In the genomic region with DNA sequence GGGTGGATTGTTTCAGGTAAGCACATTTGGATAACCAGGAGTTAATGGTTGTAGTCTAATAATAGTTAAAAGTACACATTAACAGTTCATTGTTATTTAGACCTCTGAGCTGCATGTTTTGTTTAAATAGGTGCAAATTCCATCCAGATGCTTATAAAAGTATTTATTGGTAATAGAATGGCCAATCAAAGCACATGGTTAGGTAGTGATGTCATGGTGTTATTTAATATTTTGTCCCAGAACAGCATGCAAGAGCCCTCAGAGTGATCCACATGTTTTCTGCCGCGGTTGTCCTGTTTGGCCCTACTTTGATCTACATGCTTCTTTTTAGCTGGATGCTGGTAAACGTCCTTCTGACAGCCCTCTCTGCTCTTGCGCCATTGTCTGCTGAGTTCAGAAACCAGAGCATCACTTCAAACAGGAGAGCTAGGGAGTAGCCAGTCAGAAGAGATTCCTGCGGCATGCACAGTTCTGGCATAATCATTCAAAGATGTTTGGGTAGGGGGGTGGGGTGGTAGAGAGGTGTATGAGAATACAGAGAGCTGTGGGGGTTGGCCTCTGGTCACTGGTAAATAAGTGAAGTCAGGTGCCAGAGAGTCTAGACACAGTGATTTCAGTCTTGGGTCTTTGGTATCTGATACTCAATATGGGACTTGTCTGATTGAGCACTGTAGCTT, we compare ENCODE assay signal across 22 mouse cellular contexts.
DNase-seq lines count a peak whose midpoint lies in the region; ATAC-seq and TF ChIP-seq lines count a peak whose summit lies in the region.
"Had no signal": no experiment of that assay in that cellular context is flagged by ENCODE, and none has a peak within 500 bp of the region (broad histone marks: within the 10 kb centered on the region; RNA-seq: fewer than 3 reads in every experiment).

No protein-coding gene starts in this region.

- no peak overlapping the region for H3K4me2 ChIP-seq in forebrain, embryonic 13.5 days
- H3K4me2 ChIP-seq in forebrain, embryonic 14.5 days (ENCODE audit: low read length), result no peak overlapping the region
- H3K4me2 ChIP-seq in midbrain, embryonic 15.5 days, result no peak overlapping the region
- H3K4me2 ChIP-seq in midbrain, postnatal 0 days (ENCODE audit: low read depth, low read length, poor library complexity, severe bottlenecking), result no peak overlapping the region
- H3K4me2 ChIP-seq: embryonic facial prominence, embryonic 15.5 days; heart, embryonic 11.5 days; limb, embryonic 15.5 days; midbrain, embryonic 12.5 days had no signal

- H3K27me3 ChIP-seq in forebrain, embryonic 13.5 days, result no peaks in the 10 kb centered on the region
- no peaks in the 10 kb centered on the region for H3K27me3 ChIP-seq in forebrain, embryonic 14.5 days (replicated peaks; ENCODE audit: control insufficient read depth, insufficient read depth, low read length)
- no peaks in the 10 kb centered on the region for H3K27me3 ChIP-seq in midbrain, embryonic 15.5 days (replicated peaks)
- no peaks in the 10 kb centered on the region for H3K27me3 ChIP-seq in midbrain, postnatal 0 days (ENCODE audit: insufficient read depth, low read length)
- H3K27me3 ChIP-seq: CH12.LX; embryonic facial prominence, embryonic 15.5 days; limb, embryonic 15.5 days; midbrain, embryonic 12.5 days had no signal

- no peak overlapping the region for H3K9ac ChIP-seq in forebrain, embryonic 13.5 days
- H3K9ac ChIP-seq in forebrain, embryonic 14.5 days (ENCODE audit: low read length), result no peak overlapping the region
- H3K9ac ChIP-seq in midbrain, embryonic 15.5 days, result no peak overlapping the region
- no peak overlapping the region for H3K9ac ChIP-seq in midbrain, postnatal 0 days (replicated peaks; ENCODE audit: low read length, poor library complexity, severe bottlenecking)
- H3K9ac ChIP-seq: embryonic facial prominence, embryonic 15.5 days; limb, embryonic 15.5 days; liver, postnatal 0 days; midbrain, embryonic 12.5 days had no signal

- H3K36me3 ChIP-seq in forebrain, embryonic 13.5 days (ENCODE audit: poor library complexity, severe bottlenecking), result peaks cover 25% of the 10 kb centered on the region
- peaks cover 19% of the 10 kb centered on the region for H3K36me3 ChIP-seq in forebrain, embryonic 14.5 days (ENCODE audit: control insufficient read depth, insufficient read depth, low read length)
- peaks cover 12% of the 10 kb centered on the region for H3K36me3 ChIP-seq in midbrain, embryonic 15.5 days (replicated peaks)
- peaks cover 19% of the 10 kb centered on the region for H3K36me3 ChIP-seq in midbrain, postnatal 0 days (ENCODE audit: insufficient read depth, low read length)

- no peak for DNase-seq in forebrain, embryonic 14.5 days (ENCODE audit: low spot score)
- no peak for DNase-seq in midbrain, postnatal 0 days (ENCODE audit: low spot score)
- peak; percentile 82 for DNase-seq in hindlimb bud, embryonic 11.5 days (ENCODE audit: extremely low spot score, low read depth, low spot score)
- DNase-seq in spleen, postnatal 36 days (ENCODE audit: low spot score in 2 of 2), result no peak
- DNase-seq in layer of hippocampus, adult 9-11 months, result no peak
- no peak for DNase-seq in right cerebral cortex, postnatal 25 days
- DNase-seq: adrenal gland, postnatal 25 days; cerebellum, adult 9-10 months; gastrocnemius, postnatal 14 days; heart, postnatal 36 days; kidney, postnatal 4 days; liver, postnatal 0 days; thymus, adult 2 months had no signal

- no peaks in the 10 kb centered on the region for H3K4me1 ChIP-seq in forebrain, embryonic 13.5 days
- H3K4me1 ChIP-seq in forebrain, embryonic 14.5 days (ENCODE audit: control insufficient read depth, insufficient read depth, low read length), result no peaks in the 10 kb centered on the region
- no peaks in the 10 kb centered on the region for H3K4me1 ChIP-seq in midbrain, embryonic 15.5 days
- no peaks in the 10 kb centered on the region for H3K4me1 ChIP-seq in midbrain, postnatal 0 days (ENCODE audit: insufficient read depth, low read length)
- H3K4me1 ChIP-seq: limb, embryonic 15.5 days; midbrain, embryonic 12.5 days had no signal

- ATAC-seq in forebrain, embryonic 13.5 days, result peak; percentile 24; the same call in 1 of the 2 replicates
- ATAC-seq in forebrain, embryonic 14.5 days, result no peak
- peak; percentile 45; the same call in 1 of the 2 replicates for ATAC-seq in midbrain, embryonic 15.5 days (replicated peaks)
- ATAC-seq in midbrain, postnatal 0 days (ENCODE audit: low FRiP score), result no peak
- ATAC-seq: forebrain, embryonic 16.5 days; intestine, embryonic 16.5 days; liver, postnatal 0 days had no signal

- no peak overlapping the region for H3K4me3 ChIP-seq in forebrain, embryonic 13.5 days
- no peak overlapping the region for H3K4me3 ChIP-seq in forebrain, embryonic 14.5 days (ENCODE audit: low read depth, low read length)
- H3K4me3 ChIP-seq in midbrain, embryonic 15.5 days, result no peak overlapping the region
- H3K4me3 ChIP-seq in midbrain, postnatal 0 days (ENCODE audit: low read depth, low read length), result no peak overlapping the region
- H3K4me3 ChIP-seq: embryonic facial prominence, embryonic 15.5 days; limb, embryonic 15.5 days; midbrain, embryonic 12.5 days had no signal

- H3K9me3 ChIP-seq in forebrain, embryonic 13.5 days (replicated peaks), result no peaks in the 10 kb centered on the region
- H3K9me3 ChIP-seq in forebrain, embryonic 14.5 days (replicated peaks; ENCODE audit: control insufficient read depth, low read length), result no peaks in the 10 kb centered on the region
- H3K9me3 ChIP-seq in midbrain, embryonic 15.5 days, result no peaks in the 10 kb centered on the region
- H3K9me3 ChIP-seq in midbrain, postnatal 0 days (ENCODE audit: low read length), result no peaks in the 10 kb centered on the region
- H3K9me3 ChIP-seq: embryonic facial prominence, embryonic 15.5 days; limb, embryonic 15.5 days; midbrain, embryonic 12.5 days had no signal

- 79% methylated on average over 5 of the region's 5 CpGs for WGBS in forebrain, embryonic 13.5 days
- WGBS in forebrain, embryonic 14.5 days, result 73% methylated on average over 5 of the region's 5 CpGs
- WGBS in midbrain, embryonic 15.5 days, result 68% methylated on average over 5 of the region's 5 CpGs
- 74% methylated on average over 5 of the region's 5 CpGs for WGBS in midbrain, postnatal 0 days

- no peak for TF ChIP-seq CTCF in midbrain, postnatal 0 days (IDR thresholded peaks at IDR 0.05)

- no peak overlapping the region for H3K27ac ChIP-seq in forebrain, embryonic 13.5 days
- H3K27ac ChIP-seq in forebrain, embryonic 14.5 days (ENCODE audit: low read depth, low read length), result no peak overlapping the region
- H3K27ac ChIP-seq in midbrain, embryonic 15.5 days, result no peak overlapping the region
- H3K27ac ChIP-seq in midbrain, postnatal 0 days (ENCODE audit: low read depth, low read length), result no peak overlapping the region
- H3K27ac ChIP-seq: embryonic facial prominence, embryonic 15.5 days; limb, embryonic 15.5 days; midbrain, embryonic 12.5 days had no signal

Comparison
In these comparisons a context has a peak if more than half of its experiments do, and no peak if none do; other contexts are left out.
1. ATAC-seq: peak in forebrain, embryonic 13.5 days (single experiment) and midbrain, embryonic 15.5 days (single experiment); none in forebrain, embryonic 14.5 days (single experiment) and midbrain, postnatal 0 days (single experiment).